Mouse (Mus musculus) ES-E14 (cell line): ENCODE data around the gene Slc25a45. TPM values are rescaled to one million over a fixed set of nuclear protein-coding genes. Genes with fewer than 3 reads are reported as not detected.
A peak's percentile ranks its signal among the peaks of the same experiment; 100 is the strongest.

ENCODE experiments used
- DNase-seq: peaks from one replicate; pipeline ENCODE4 v3.0.0-alpha.2; 2013; ENCODE audit warnings: low read depth, low spot score
- H3K27ac ChIP-seq: 2 replicates; pipeline ENCODE4 v1.5.1; 2012; ENCODE audit warnings: low read depth, mild to moderate bottlenecking, low read length, moderate library complexity, mixed read lengths; ENCODE audit not compliant: poor library complexity, insufficient read depth, severe bottlenecking
- H3K36me3 ChIP-seq: 2 replicates; pipeline ENCODE4 v1.6.1; 2012; ENCODE audit warnings: mild to moderate bottlenecking, low read length, moderate library complexity, mixed read lengths; ENCODE audit not compliant: control insufficient read depth, poor library complexity, insufficient read depth, severe bottlenecking
- H3K4me1 ChIP-seq, 2 experiments: fragments of 150-350 bp in 1 of 2; sonication (generic) in 1 of 2; 2 replicates each; pipeline ENCODE4 v1.6.1; 2012; ENCODE audit warnings: low read length in 2 of 2, mild to moderate bottlenecking in 1 of 2, mixed read lengths in 1 of 2; ENCODE audit not compliant: control insufficient read depth in 2 of 2, insufficient read depth in 2 of 2, poor library complexity in 1 of 2
- H3K4me3 ChIP-seq, 2 experiments: fragments of 150-350 bp in 1 of 2; sonication (generic) in 1 of 2; 2 replicates each; pipeline ENCODE4 v1.5.1; 2012; ENCODE audit warnings: low read length in 2 of 2, low read depth in 1 of 2, mild to moderate bottlenecking in 1 of 2, mixed read lengths in 1 of 2; ENCODE audit not compliant: insufficient read depth in 1 of 2, poor library complexity in 1 of 2, severe bottlenecking in 1 of 2
- H3K9ac ChIP-seq: 2 replicates; pipeline ENCODE4 v1.6.1; 2012; ENCODE audit warnings: low read depth, mild to moderate bottlenecking, low read length, mixed read lengths; ENCODE audit not compliant: poor library complexity, insufficient read depth, severe bottlenecking
- H3K9me3 ChIP-seq: fragments of 150-350 bp; sonication (generic); 2 replicates; pipeline ENCODE4 v1.6.1; 2012; ENCODE audit warnings: low read depth, mild to moderate bottlenecking, low read length; ENCODE audit not compliant: control insufficient read depth, insufficient read depth
- CHD2 ChIP-seq: IDR thresholded peaks from 2 replicates; pipeline ENCODE4 v1.6.1; 2014; ENCODE audit warnings: mild to moderate bottlenecking, low read depth, low read length, inconsistent platforms
- HCFC1 ChIP-seq: IDR thresholded peaks from 2 replicates; pipeline ENCODE4 v1.6.1; 2012; ENCODE audit warnings: low read length, inconsistent platforms, borderline replicate concordance; ENCODE audit not compliant: insufficient read depth
- MAFK ChIP-seq: IDR thresholded peaks from 2 replicates; pipeline ENCODE4 v1.6.1; 2014; ENCODE audit warnings: mild to moderate bottlenecking, low read depth, low read length, inconsistent platforms; ENCODE audit not compliant: insufficient read depth
- ZC3H11A ChIP-seq: IDR thresholded peaks from 2 replicates; pipeline ENCODE4 v1.6.1; 2012; ENCODE audit warnings: low read depth, mild to moderate bottlenecking, inconsistent platforms, low read length, borderline replicate concordance
- ZNF384 ChIP-seq: IDR thresholded peaks from 2 replicates; pipeline ENCODE4 v1.6.1; 2012; ENCODE audit warnings: low read depth, low read length, inconsistent platforms
- in situ Hi-C, 2 experiments: fragments of 600-800 bp; cut with MboI; formaldehyde crosslinking; loops; one replicate each; pipeline ENCODE4 v1.15.1; 2025; ENCODE audit warnings: low sequenced_read_pairs in 2 of 2, inconsistent platforms in 1 of 2; ENCODE audit not compliant: unreplicated experiment in 2 of 2
- total RNA-seq: library from RNA; depleted of rRNA; stranded (reverse); fragments of 300-350 nt; gene quantifications from 2 replicates; pipeline ENCODE4 v1.2.3, GENCODE M21; 2012

Slc25a45 gene
- total RNA-seq, 1 experiment: 1.2 TPM

DNA sequence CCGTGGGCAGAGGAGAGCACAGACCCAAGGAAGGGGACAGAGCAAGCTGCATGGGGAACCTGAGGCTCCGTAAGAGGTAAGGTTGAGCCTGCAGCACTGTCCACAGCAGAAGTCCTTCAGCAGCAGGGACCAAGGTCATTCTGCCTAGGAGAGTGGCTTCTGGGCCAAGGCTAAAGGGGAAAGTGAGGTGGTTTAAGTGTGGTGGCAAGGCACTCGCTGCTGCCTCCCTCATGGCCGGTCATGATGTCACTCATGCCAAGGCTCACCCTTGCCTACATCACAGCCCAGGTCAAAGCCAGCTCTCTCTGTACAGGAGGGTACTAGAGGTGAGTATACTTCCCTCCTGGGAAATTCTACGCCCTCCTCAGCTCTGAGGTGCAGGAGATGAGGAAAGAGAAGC, 13.8 kb upstream of the Slc25a45 start:
- TF ChIP-seq MAFK (no peak), ZNF384 (no peak)

DNA sequence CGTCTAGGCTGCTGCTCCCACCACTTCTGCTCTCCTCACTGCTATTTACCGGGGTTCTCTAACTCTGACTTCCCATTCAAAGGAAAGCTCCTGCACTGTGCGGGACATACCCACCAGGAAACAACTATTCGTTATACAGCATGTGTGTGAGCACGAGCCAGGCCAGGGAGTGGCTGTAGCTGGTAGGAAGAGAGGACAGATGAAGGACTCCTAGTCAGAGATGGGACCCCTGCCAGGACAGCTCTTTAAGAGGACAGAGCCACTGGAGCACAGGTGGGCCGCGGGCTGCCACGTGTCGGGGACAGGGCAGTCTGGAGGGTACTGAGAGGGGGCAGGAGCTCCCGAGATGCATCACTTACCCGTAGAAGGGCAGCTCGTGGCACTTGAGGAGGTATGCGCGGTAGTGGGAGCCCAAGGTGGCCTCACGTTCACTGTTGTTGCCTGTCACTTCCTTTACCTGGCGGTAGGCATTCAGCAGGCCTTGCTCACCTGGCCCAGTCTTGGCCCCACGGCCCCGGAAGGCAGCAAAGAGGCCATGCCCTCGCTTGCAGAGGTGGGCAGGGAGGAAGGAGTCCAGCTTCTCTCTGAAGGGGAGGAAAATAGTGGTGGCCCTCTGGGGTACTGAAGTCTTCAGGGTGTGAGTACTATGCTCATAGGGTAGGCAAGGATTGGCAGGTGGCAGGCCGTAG, 12.8 kb upstream of the Slc25a45 start:
- Histone ChIP-seq H3K4me1 (no peaks in the 10 kb centered on the region), H3K9me3 (no peaks in the 10 kb centered on the region), H3K4me3 (no peak overlapping the region), H3K36me3 (peaks cover 61% of the 10 kb centered on the region), H3K9ac (no peak overlapping the region), H3K27ac (no peak overlapping the region)
- no peak for DNase-seq
- TF ChIP-seq CHD2: no peak
- TF ChIP-seq MAFK: no peak
- TF ChIP-seq ZC3H11A: no peak
- TF ChIP-seq HCFC1: no peak
- no peak for TF ChIP-seq ZNF384
- in situ Hi-C loops: no loop called here

More for the DNA sequence above, 13.8 kb upstream of the Slc25a45 start:
- peaks cover 55% of the 10 kb centered on the region for H3K36me3 ChIP-seq
- no peak for DNase-seq
- H3K9ac ChIP-seq: no peak overlapping the region
- no peaks in the 10 kb centered on the region for H3K4me1 ChIP-seq
- in situ Hi-C loops: no loop called here
- H3K27ac ChIP-seq: no peak overlapping the region
- no peak overlapping the region for H3K4me3 ChIP-seq
- H3K9me3 ChIP-seq: no peaks in the 10 kb centered on the region

DNA sequence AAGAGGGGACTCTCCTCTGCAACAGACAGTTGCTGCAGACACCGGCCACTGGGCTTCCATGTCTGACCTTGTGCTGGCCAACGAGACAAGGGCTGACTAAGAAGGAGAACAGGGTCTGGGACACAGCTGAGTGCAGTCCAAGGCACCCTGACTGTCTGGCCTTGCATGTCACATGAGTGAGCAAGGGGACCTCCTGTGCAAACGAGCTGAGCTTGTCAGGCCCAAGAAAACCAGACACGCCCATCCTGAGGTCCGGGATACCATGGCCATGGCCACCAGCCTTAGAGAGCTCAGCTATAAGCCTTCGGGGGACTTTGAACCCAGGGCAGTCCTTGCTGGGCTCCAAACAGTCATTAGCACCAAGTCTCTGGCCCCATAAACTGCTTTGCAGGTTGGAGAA, 9.5 kb upstream of the Slc25a45 start:
- no peak overlapping the region for H3K9ac ChIP-seq
- H3K9me3 ChIP-seq: no peaks in the 10 kb centered on the region
- no peak overlapping the region for H3K4me3 ChIP-seq
- DNase-seq: no peak
- TF ChIP-seq MAFK (no peak), HCFC1 (no peak), ZC3H11A (no peak), ZNF384 (no peak), CHD2 (no peak)
- H3K27ac ChIP-seq: no peak overlapping the region
- in situ Hi-C loops: no loop called here
- peaks cover 48% of the 10 kb centered on the region for H3K36me3 ChIP-seq
- H3K4me1 ChIP-seq: peaks cover 0 to 10% of the 10 kb centered on the region in 2 experiments; a peak in 2 of 4 replicates

DNA sequence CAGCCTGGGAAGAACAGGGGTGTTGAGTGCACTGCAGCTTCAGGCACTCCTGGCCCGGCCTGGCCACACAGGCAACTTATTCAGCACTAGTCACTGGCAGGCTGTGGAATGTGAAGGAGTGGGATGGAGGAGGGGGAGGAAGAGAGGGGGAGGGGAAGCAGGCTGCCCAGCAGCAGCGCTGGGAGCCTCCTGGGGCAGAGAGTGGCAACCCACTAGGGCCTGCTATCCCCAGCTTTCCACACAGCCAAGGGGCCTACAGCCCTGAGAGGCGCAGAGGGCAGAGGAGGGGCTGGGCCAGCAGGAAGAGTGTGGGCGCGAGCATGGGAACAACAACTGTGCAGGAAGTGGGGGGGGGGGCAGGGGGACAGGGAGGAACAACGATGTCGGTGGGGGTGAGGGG, 6.3 kb upstream of the Slc25a45 start:
- Histone ChIP-seq H3K9ac (0 out of 2 replicates have a peak overlapping the region, but pooled peaks have one; percentile 5), H3K36me3 (peaks cover 33% of the 10 kb centered on the region; the same call in 1 of the 2 replicates), H3K27ac (peak overlapping the region; percentile 7; the same call in 1 of the 2 replicates), H3K4me1 (peaks cover 0 to 12% of the 10 kb centered on the region in 2 experiments; a peak in 2 of 4 replicates), H3K9me3 (no peaks in the 10 kb centered on the region), H3K4me3 (no peak overlapping the region)
- in situ Hi-C loops: no loop called here
- DNase-seq: no peak
- no peak for TF ChIP-seq HCFC1
- TF ChIP-seq CHD2: no peak
- no peak for TF ChIP-seq ZNF384
- TF ChIP-seq MAFK: no peak
- TF ChIP-seq ZC3H11A: no peak

DNA sequence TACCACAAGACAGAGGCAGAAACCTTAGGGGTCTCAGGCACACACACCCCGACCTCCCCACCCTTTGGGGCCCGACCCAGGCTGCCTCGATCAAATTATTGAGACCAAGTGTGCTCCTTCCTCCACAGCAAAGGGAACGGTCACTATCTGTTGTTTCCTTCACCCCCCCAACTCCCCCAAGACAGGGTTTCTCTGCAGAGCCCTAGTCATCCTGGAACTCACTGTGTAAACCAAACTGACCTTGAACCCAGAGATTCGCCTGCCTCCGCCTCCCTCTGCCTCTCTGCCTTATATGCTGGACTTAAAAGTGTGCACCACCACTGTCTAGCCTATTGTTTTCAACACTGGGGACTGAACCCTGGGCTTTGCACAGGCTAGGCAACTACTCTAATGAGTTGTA, 5.9 kb upstream of the Slc25a45 start:
- DNase-seq: no peak
- in situ Hi-C loops: no loop called here
- no peak for TF ChIP-seq HCFC1
- Histone ChIP-seq H3K4me1 (peaks cover 0 to 12% of the 10 kb centered on the region in 2 experiments; a peak in 2 of 4 replicates), H3K27ac (peak overlapping the region; percentile 7; the same call in 1 of the 2 replicates), H3K36me3 (peaks cover 32% of the 10 kb centered on the region; the same call in 1 of the 2 replicates), H3K9me3 (no peaks in the 10 kb centered on the region), H3K9ac (no peak overlapping the region), H3K4me3 (no peak overlapping the region)
